Mouse (Mus musculus): ENCODE results near the gene Wdr46. TPM values are rescaled to one million over a fixed set of nuclear protein-coding genes. Genes with fewer than 3 reads are reported as not detected.
"Not testable (repeated sequence)": the region's sequence is repeated elsewhere in the genome, so short reads cannot be mapped to it uniquely, and the experiment has no call there.

Wdr46 gene
- total RNA-seq, 2 experiments from 2014 or later: 21.8 to 24.8 TPM

DNA sequence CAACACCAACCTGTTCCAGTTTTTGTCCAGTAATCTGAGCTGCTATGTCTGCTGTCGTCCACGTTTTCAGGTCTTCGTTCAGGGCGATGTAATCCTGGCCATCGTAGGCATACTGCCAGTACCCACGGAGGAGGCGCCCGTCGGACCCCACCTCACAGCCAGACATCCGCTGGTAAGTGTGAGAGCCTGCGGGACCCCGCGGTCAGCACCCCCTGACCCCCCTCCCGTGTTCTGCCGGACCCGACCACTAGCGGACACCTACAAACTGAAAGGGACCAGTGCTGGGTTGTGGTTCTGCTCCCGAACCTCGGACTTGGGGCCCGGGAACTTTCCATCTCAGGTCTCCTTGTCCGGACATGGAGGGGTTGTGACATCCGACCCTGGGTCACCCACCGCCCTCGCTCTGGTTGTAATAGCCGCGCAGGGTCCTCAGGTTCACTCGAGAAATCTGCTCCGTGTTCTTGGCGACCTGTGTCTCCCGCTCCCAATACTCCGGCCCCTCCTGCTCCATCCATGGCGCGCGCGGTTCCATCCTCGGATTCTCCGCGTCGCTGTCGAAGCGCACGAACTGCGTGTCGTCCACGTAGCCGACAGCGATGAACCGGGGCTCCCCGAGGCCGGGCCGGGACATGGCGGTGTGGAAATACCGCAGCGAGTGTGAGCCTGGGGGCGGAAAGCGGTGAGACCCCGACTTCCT lies 37.5 kb downstream of the Wdr46 start:
- DNase-seq (ENCODE audit: low spot score in 2 of 2): no peak

DNA sequence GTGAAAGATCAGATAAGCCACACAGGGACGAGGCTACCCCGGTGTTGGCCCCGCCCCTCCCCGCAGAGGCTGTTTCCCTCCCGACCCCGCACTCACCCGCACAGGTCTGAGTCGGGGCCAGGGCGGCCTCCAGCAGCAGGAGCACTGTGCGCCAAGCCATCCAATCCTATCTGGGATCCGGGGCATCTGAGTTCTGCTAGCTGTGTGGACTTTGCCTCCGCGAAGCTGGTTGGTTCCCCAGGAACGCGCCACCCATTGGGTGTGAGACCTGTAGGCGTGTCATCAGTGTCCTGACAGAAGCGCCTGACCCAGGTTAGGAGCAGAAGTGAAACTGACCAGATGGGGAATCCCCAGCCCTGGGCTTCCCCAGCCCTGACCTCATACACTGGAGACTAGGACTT lies 38.2 kb downstream of the Wdr46 start:
- no peak for DNase-seq (ENCODE audit: low spot score in 2 of 2)

- no peak for DNase-seq (ENCODE audit: low spot score in 2 of 2)
Measured at GRCm38 (mm10) chr17:33979512-33980050, 39.1 kb downstream of the Wdr46 start.

DNA sequence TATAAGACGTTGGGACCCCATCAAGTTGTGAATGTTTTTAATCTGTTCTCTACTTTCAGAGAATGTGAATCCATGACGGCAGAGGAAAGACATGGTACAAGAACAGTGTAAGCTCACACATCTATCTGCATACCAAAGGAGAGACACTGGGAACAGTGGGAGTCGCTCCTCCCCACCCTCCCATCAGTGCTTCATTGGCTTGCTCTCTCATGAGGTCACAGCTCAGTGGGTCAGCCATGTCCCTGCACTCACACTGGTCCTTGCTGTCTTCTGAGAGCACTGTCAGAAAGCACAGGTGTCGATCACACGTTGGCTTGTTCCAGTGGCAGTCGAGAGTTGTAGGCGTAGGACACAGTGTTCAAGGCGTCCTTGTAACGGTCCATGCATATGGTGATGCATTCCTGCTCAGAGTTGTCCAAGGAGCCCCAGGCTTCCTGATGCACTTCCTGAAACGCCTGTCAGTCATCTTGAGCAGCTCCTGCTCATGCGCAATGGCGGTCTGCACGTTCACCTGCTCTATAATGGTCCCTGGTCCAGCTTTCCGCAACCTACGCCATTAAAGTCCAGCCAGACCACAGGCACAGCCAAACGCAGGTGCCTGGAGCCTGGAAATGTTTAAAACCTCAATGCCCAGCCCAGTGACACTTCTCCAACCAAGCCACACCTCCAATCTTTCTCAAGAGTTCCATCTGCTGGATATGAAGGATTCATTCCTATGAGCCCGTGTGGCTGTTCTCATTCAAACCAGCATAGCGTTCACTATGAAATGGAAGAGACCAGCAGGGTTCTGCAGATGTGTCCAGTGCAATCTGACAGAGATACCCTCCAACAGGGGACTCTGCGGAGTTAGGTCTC lies 39.9 kb downstream of the Wdr46 start:
- DNase-seq (ENCODE audit: low spot score in 2 of 2): no peak

GRCm38 (mm10) chr17:33981192-33981909 lies 40.9 kb downstream of the Wdr46 start:
- peak; percentile 83 to 87 for DNase-seq (ENCODE audit: low spot score in 2 of 2)

- DNase-seq (ENCODE audit: low spot score in 2 of 2): peak; percentile 66 to 69
Measured at GRCm38 (mm10) chr17:33982136-33982535, 41.7 kb downstream of the Wdr46 start.

DNA sequence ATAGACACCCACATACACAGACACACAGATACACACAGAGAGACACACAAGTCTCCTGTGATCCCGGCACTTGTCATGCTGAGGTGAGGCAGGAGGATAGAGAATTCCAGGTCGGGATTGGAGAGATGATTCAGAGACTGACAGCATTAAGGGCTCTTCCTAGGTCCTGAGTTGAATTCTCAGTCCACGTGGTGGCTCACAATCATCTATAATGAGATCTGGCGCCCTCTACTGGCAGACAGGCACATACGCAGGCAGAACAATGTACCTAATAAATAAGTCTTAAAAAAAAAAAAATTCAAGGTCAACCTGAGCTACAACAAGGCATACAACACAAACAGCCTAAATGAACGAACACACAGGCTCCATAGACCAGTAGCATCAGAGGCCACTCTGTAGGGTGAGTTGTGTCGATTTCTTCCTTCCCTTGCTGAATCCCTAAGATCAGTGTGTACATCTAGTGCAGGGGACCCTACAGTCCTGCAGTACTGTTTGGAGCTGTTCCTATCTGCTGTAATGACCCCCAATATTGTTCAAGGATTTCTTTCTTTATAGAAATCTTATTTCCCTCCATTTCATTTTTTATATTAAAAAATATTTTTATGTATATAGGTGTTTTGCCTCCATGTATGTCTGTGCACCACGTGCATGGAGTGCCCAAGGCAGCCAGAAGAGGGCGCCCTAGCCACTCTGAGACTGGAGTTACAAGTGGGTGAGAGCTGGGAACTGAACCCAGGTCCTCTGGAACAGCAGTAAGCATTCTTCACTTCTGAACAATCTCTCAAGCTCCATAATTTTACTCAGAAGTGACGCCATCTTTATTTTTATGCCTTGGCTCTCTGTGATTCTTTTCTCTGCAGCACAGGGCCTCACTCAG lies 51.6 kb downstream of the Wdr46 start:
- peak; percentile 65 to 68 for DNase-seq (ENCODE audit: low spot score in 2 of 2)

DNA sequence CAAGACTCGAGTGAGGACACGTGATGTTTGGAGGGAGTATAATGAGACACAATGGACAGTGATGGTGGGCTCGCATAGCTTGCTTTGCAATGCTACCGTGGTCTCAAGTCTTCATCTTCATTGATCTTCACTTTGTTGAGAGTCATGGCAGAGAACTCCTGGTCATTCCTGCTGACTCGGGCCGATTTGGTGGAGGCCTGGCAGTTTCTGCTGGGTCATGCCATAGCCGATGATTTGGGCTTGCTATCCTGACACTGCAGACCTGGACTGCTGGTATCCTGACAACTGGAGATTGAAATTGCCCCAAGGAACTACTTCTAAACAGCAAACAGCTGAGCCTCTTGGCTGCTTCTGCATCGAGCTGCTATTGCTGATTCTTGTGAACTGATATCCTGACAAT lies 54.5 kb downstream of the Wdr46 start:
- no peak for DNase-seq (ENCODE audit: low spot score in 2 of 2)

DNA sequence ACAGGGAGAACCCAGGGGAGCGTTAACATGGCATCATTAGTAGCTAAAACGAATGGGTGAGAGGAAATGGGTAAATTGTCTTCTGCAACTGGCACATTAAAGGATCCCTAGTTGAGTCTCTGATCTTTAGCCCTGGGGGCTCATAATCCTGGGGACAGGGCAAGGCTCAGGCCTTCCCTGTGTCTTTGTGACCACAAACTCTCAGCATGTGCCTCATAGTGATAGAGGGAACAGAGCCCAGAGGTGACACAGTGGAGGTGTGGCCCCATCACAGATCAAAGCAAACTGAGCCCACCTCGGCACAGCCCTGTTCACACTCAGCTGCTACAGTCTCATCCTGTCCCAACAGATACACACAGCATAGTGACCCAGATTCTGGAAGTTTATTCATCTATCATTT lies 55.2 kb downstream of the Wdr46 start:
- no peak for DNase-seq (ENCODE audit: low spot score in 2 of 2)

DNA sequence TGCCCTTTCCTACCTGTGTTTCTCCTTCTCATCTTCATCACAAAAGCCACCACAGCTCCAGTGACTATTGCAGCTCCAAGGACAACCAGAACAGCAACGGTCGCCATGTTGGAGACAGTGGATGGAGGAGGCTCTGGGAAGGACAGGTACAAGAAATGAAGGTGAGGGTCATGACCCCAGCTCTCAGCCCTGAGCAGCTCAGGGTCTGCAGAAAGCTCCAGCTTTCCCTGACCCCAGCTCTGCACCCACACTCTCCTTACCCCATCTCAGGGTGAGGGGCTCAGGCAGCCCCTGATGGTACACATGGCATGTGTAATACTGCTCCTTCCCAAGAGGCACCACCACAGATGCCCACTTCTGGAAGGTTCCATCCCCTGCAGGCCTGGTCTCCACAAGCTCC lies 56.6 kb downstream of the Wdr46 start:
- DNase-seq (ENCODE audit: low spot score in 2 of 2): not testable (repeated sequence)

GRCm38 (mm10) chr17:33998697-33999096 lies 58.2 kb downstream of the Wdr46 start:
- DNase-seq (ENCODE audit: low spot score in 2 of 2): not testable (repeated sequence)

Other genes starting within 250 kb of the Wdr46 start
- gene March2, start 222.0 kb upstream of the Wdr46 start, total RNA-seq (2021): 10 to 100 TPM; 74.1 to 76.0 TPM
- gene Rab11b, start 180.1 kb upstream of the Wdr46 start, total RNA-seq (2021): 100 to 1,000 TPM; 252 to 307 TPM
- gene Angptl4, start 158.8 kb upstream of the Wdr46 start, total RNA-seq (2021): 1 to 10 TPM; 6.9 to 9.5 TPM
- gene Kank3, start 130.1 kb upstream of the Wdr46 start, total RNA-seq (2021): 10 to 100 TPM; 38.0 to 51.2 TPM
- gene Rps28, start 116.1 kb upstream of the Wdr46 start, total RNA-seq (2021): 100 to 1,000 TPM; 919 to 984 TPM
- 100 to 1,000 TPM; 244 to 245 TPM for gene Ndufa7, start 116.1 kb upstream of the Wdr46 start, total RNA-seq (2021)
- gene Cd320, start 97.6 kb upstream of the Wdr46 start, total RNA-seq (2021): 10 to 100 TPM; 25.1 to 27.1 TPM
- not detected for gene Gm7029, start 66.8 kb upstream of the Wdr46 start, total RNA-seq (2021)
- gene Kifc1, start 50.0 kb upstream of the Wdr46 start, total RNA-seq (2021): 1 to 10 TPM; 5.6 to 6.8 TPM
- gene Platr17, start 35.5 kb upstream of the Wdr46 start, total RNA-seq (2021): 1 to 10 TPM in 1 of 2 experiments, under 1 TPM in 1; 0.87 to 1.1 TPM
- gene Daxx, start 31.2 kb upstream of the Wdr46 start, total RNA-seq (2021): 10 to 100 TPM; 23.9 to 29.6 TPM
- gene Tapbp, start 24.8 kb upstream of the Wdr46 start, total RNA-seq (2021): 10 to 100 TPM; 36.3 to 40.7 TPM
- 10 to 100 TPM; 29.4 to 30.5 TPM for gene Zbtb22, start 24.8 kb upstream of the Wdr46 start, total RNA-seq (2021)
- 10 to 100 TPM; 60.2 to 80.6 TPM for gene Rgl2, start 11.1 kb upstream of the Wdr46 start, total RNA-seq (2021)
- 100 to 1,000 TPM in 1 of 2 experiments, 10 to 100 TPM in 1; 83.1 to 106 TPM for gene Pfdn6, start 317 bp upstream of the Wdr46 start, total RNA-seq (2021)
- 1 to 10 TPM; 6.2 to 6.7 TPM for gene B3galt4, start 10.8 kb downstream of the Wdr46 start, total RNA-seq (2021)
- gene Vps52, start 15.2 kb downstream of the Wdr46 start, total RNA-seq (2021): 10 to 100 TPM; 80.4 to 81.7 TPM
- 100 to 1,000 TPM; 453 to 457 TPM for gene Rps18, start 15.3 kb downstream of the Wdr46 start, total RNA-seq (2021)
- 10 to 100 TPM; 11.1 to 14.3 TPM for gene H2-K1, start 59.7 kb downstream of the Wdr46 start, total RNA-seq (2021)
- 10 to 100 TPM; 27.8 to 34.2 TPM for gene Ring1, start 84.0 kb downstream of the Wdr46 start, total RNA-seq (2021)
- gene H2-Ke6, start 87.4 kb downstream of the Wdr46 start, total RNA-seq (2021): 10 to 100 TPM; 48.6 to 51.6 TPM
- 100 to 1,000 TPM in 1 of 2 experiments, 10 to 100 TPM in 1; 82.8 to 108 TPM for gene Slc39a7, start 91.0 kb downstream of the Wdr46 start, total RNA-seq (2021)
- 10 to 100 TPM; 70.1 to 70.2 TPM for gene Rxrb, start 91.2 kb downstream of the Wdr46 start, total RNA-seq (2021)
- 10 to 100 TPM; 14.5 to 22.0 TPM for gene Col11a2, start 98.8 kb downstream of the Wdr46 start, total RNA-seq (2021)
- under 1 TPM in 1 of 2 experiments, not detected in 1; 0.34 TPM for gene H2-Oa, start 151.7 kb downstream of the Wdr46 start, total RNA-seq (2021)
- gene H2-DMa, start 178.9 kb downstream of the Wdr46 start, total RNA-seq (2021): 10 to 100 TPM; 34.4 to 38.6 TPM
- gene Brd2, start 182.0 kb downstream of the Wdr46 start, total RNA-seq (2021): 100 to 1,000 TPM; 252 to 263 TPM
- not detected for gene H2-DMb2, start 202.6 kb downstream of the Wdr46 start, total RNA-seq (2021)
- under 1 TPM; 0.69 to 0.91 TPM for gene H2-DMb1, start 212.4 kb downstream of the Wdr46 start, total RNA-seq (2021)
- 1 to 10 TPM; 5.1 to 5.2 TPM for gene Tap1, start 246.9 kb downstream of the Wdr46 start, total RNA-seq (2021)
- 1 to 10 TPM; 1.4 to 1.9 TPM for gene Psmb9, start 247.1 kb downstream of the Wdr46 start, total RNA-seq (2021)

All from layer of hippocampus, postnatal 10 days (tissue).